Mouse (Mus musculus) intestine, postnatal 0 days (tissue): ENCODE data around the gene Dnah1. TPM values are rescaled to one million over a fixed set of nuclear protein-coding genes. Genes with fewer than 3 reads are reported as not detected.

Experiments used
- ATAC-seq: fragments of 200-750 bp; cut with Nextera tagmentation; 2 replicates; pipeline ENCODE4 v1.8.0; 2017; ENCODE audit warnings: mild to moderate bottlenecking, moderate TSS enrichment, moderate library complexity
- H3K27ac ChIP-seq: fragments of 300-500 bp; sonication (generic); 2 replicates; pipeline ENCODE4 v1.5.1; 2014; ENCODE audit warnings: mild to moderate bottlenecking, low read depth, low read length, moderate library complexity
- H3K27me3 ChIP-seq: fragments of 300-500 bp; sonication (generic); replicated peaks from 2 replicates; pipeline ENCODE4 v1.6.1; 2014; ENCODE audit warnings: low read length, mixed read lengths; ENCODE audit not compliant: control insufficient read depth, insufficient read depth
- H3K36me3 ChIP-seq: fragments of 300-500 bp; sonication (generic); 2 replicates; pipeline ENCODE4 v1.6.1; 2014; ENCODE audit warnings: mild to moderate bottlenecking, moderate library complexity; ENCODE audit not compliant: control insufficient read depth, insufficient read depth
- H3K4me1 ChIP-seq: fragments of 300-500 bp; sonication (generic); replicated peaks from 2 replicates; pipeline ENCODE4 v1.6.1; 2014; ENCODE audit warnings: antibody characterized with exemption, low read length, mixed read lengths; ENCODE audit not compliant: control insufficient read depth, insufficient read depth
- H3K4me2 ChIP-seq: fragments of 300-500 bp; sonication (generic); replicated peaks from 2 replicates; pipeline ENCODE4 v1.6.1; 2014; ENCODE audit warnings: low read depth, mild to moderate bottlenecking, moderate library complexity
- H3K4me3 ChIP-seq: fragments of 300-500 bp; sonication (generic); 2 replicates; pipeline ENCODE4 v1.5.1; 2014; ENCODE audit warnings: low read depth, low read length
- H3K9ac ChIP-seq: fragments of 300-500 bp; sonication (generic); 2 replicates; pipeline ENCODE4 v1.6.1; 2014; ENCODE audit warnings: mild to moderate bottlenecking, low read depth, low read length
- H3K9me3 ChIP-seq: fragments of 300-500 bp; sonication (generic); 2 replicates; pipeline ENCODE4 v1.6.1; 2016; ENCODE audit warnings: mixed run types; ENCODE audit not compliant: control insufficient read depth
- CTCF ChIP-seq: sonication (generic); IDR thresholded peaks from 2 replicates; pipeline ENCODE4 v1.5.1; 2016; ENCODE audit warnings: low read depth, mild to moderate bottlenecking, control low read depth, antibody characterized with exemption, moderate library complexity
- WGBS: fragments of 180-500 bp; shearing (Covaris S2); extraction: QIAGEN DNeasy Blood & Tissue Kit; methylation state at CpG from one replicate; pipeline ENCODE4 v1.1.7; 2014; 5-methylcytosine and 5-hydroxymethylcytosine counted together
- polyA plus RNA-seq: library from polyadenylated mRNA; unstranded; fragments of >200 nt; fragmentation: Nextera tagmentation; extraction: Ambion mirVana; gene quantifications from 2 replicates; pipeline ENCODE4 v1.2.1, GENCODE M21; 2015

The Dnah1 gene
- polyA plus RNA-seq, 1 experiment from 2014 or later = 0.57 TPM

DNA sequence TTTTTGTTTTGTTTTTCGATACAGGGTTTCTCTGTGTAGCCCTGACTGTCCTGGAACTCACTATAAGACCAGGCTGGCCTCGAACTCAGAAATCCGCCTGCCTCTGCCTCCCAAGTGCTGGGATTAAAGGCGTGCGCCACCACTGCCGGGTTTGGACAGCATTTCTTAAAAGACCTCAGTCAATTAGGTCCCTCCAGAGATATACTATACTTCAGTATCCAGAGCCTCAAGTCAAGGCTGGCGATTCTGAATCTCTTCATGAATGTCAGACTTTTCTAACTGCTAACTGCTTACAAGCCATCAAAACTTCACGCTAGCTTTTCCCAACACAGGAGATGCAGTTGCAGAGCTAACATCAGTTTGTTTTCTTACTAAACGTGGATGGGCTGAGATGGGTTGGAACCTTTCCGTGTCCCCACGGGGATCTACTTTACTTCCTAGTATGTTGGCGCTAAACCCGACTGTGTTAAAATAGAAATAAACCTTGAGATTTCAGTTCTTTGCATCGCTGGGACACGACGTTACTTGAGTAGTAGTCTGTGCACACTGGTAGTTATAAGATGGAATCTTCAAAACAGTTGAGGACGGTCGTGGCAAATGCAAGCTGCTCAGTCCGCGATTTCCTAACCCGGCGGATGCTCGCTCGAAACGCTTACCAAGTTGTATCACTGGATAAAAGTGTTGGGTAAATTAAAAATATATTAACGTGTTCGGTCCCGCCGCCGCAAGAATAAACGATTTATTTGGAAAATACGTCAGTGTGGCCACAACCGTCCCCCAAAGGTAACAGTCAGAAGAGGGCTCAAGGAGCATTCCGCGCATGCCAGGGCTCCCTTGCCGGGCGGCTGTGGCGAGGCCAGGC lies 73.2 kb downstream of the Dnah1 start:
- Histone ChIP-seq H3K27me3 (no peaks in the 10 kb centered on the region), H3K9ac (peak overlapping the region; percentile 85), H3K9me3 (no peaks in the 10 kb centered on the region), H3K4me2 (peak overlapping the region; percentile 81), H3K4me3 (peak overlapping the region; percentile 71), H3K27ac (peak overlapping the region; percentile 85), H3K4me1 (no peaks in the 10 kb centered on the region), H3K36me3 (peaks cover 24% of the 10 kb centered on the region)
- WGBS = 16% methylated on average over 38 of the region's 38 CpGs
- 0 out of 2 replicates have a peak, but pooled peaks have one; percentile 3 for ATAC-seq
- no peak for TF ChIP-seq CTCF

DNA sequence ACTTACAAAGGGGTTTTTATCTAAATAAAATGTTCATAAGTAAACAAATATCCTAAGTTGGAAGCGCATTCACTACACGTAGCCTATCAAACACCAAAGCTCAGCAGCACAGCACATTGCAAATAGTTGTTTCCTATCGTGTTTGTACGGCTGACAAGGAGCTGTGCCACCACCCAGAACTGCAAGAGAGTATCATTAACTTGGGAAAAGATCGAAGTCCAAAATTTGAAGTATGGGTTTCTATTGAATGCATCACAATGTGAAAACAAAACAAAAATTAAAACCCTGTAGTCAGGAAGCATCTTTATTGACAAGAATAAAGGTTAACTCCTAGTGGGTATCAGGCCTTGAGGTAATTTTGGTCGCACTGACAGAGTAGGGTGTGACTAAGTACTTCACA lies 75.3 kb downstream of the Dnah1 start:
- WGBS = 65% methylated on average over 6 of the region's 6 CpGs
- Histone ChIP-seq H3K4me2 (no peak overlapping the region), H3K9me3 (no peaks in the 10 kb centered on the region), H3K9ac (no peak overlapping the region), H3K27me3 (no peaks in the 10 kb centered on the region), H3K27ac (no peak overlapping the region), H3K36me3 (peaks cover 3% of the 10 kb centered on the region; the same call in 1 of the 2 replicates), H3K4me1 (no peaks in the 10 kb centered on the region), H3K4me3 (no peak overlapping the region)
- TF ChIP-seq CTCF = no peak
- no peak for ATAC-seq

DNA sequence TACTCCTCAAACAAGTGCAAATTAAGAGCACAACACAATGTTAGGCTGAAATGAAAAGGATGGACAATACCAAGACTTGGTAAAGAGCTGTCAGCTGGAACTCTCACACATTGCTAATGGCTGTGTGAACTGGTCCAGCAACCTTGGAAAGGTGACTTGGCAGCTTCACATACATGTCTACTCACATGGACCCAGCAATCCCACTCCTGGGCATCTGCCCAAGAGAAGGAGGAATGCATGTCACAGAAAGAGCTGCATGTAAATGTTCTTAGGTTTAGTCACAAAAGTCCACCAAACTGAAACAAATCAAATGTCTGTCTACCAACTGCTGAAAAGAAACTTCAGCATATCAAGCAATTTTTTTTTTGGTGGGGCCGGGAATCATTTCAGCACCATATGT lies 77.8 kb downstream of the Dnah1 start:
- 87% methylated on average over 1 of the region's 1 CpGs for WGBS
- H3K4me2 ChIP-seq = no peak overlapping the region
- no peak for ATAC-seq

DNA sequence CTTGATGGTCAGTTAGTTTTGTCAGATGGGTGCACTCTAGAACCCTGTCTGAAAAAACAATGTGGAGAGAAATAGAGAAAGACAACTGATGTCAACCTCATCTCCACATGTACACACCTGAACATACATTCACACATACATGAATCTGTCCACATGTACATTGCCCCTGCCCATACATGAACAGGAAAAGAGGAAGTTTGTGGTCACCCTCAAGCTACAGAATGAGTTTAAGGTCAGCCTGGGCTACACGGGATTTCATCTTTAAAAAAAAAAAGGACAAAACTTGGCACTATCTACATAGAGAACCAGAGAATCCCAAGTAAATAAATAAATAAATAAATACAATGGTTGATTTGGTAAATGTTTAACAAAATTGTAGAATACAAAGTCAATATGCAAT lies 78.9 kb downstream of the Dnah1 start:
- Histone ChIP-seq H3K4me1 (no peaks in the 10 kb centered on the region), H3K36me3 (no peaks in the 10 kb centered on the region; the same call in 1 of the 2 replicates), H3K27ac (no peak overlapping the region), H3K9ac (no peak overlapping the region), H3K9me3 (no peaks in the 10 kb centered on the region), H3K4me2 (no peak overlapping the region), H3K4me3 (no peak overlapping the region), H3K27me3 (no peaks in the 10 kb centered on the region)
- TF ChIP-seq CTCF = no peak
- no peak for ATAC-seq
- 92% methylated on average over 1 of the region's 1 CpGs for WGBS

More for the DNA sequence above, 77.8 kb downstream of the Dnah1 start:
- Histone ChIP-seq H3K9ac (no peak overlapping the region), H3K36me3 (no peaks in the 10 kb centered on the region; the same call in 1 of the 2 replicates), H3K9me3 (no peaks in the 10 kb centered on the region), H3K27ac (no peak overlapping the region), H3K27me3 (no peaks in the 10 kb centered on the region), H3K4me3 (no peak overlapping the region), H3K4me1 (no peaks in the 10 kb centered on the region)
- TF ChIP-seq CTCF = no peak

DNA sequence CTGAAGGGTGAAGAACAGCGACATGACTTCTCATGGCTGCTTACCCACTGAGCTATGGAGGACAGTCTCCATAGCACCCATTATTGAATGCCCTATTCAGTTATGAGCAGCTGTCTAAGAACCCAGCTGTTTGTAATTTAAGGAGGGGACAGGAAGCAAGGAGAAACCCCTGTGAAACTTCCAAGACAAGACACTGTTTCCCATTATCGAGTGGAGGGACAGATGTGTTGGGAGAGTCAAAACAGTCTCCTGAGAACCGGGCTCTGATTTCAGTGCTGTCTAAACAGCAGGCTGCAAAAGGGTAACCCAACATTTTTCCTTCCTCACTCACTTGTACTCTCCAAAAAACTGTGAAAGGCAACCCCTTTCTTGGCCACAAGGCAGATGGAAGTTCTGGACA lies 83.2 kb downstream of the Dnah1 start:
- Histone ChIP-seq H3K4me3 (no peak overlapping the region), H3K27me3 (no peaks in the 10 kb centered on the region), H3K4me2 (no peak overlapping the region), H3K36me3 (peaks cover 9% of the 10 kb centered on the region; the same call in 1 of the 2 replicates), H3K4me1 (no peaks in the 10 kb centered on the region), H3K9ac (no peak overlapping the region), H3K9me3 (no peaks in the 10 kb centered on the region), H3K27ac (no peak overlapping the region)
- TF ChIP-seq CTCF = no peak
- WGBS = 75% methylated on average over 3 of the region's 3 CpGs
- no peak for ATAC-seq

DNA sequence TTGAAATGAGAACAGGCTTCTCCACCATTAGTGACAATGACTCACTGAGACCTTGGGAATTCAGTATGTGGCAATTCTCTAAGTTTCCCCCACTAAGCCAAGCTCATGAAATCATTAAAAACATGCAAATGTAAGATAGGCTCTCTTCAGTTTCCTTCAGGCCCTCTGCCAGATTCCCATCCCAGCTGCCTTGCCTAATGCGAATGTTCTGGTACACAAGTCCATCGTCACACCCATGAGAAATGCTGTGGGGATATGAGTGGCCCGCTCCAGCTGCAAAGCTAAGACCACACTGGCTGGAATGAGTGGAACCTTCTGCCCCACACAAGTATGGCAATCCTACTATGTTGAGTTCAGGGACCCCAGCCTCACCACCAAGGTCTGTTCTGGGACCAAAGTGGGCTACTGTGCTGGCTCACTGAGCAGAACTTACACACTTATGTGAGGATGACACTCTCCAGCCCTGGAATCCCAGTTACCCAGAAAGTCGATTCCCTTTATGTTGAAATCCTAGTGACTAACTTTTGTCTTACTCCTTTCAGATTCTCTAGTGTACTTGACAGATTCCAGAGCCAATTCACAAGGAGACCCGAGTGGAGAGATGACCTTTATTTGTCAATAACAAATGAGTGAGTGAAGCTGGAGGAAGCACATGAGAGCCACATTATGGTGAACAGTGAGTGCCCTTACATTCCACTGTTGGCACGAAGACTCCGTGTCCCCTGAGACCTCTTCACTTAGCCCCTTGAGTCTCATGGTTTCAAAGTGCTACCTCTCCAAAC lies 86.4 kb downstream of the Dnah1 start:
- H3K4me1 ChIP-seq = no peaks in the 10 kb centered on the region
- no peak overlapping the region for H3K4me2 ChIP-seq
- no peak for ATAC-seq
- no peaks in the 10 kb centered on the region for H3K27me3 ChIP-seq
- no peaks in the 10 kb centered on the region for H3K9me3 ChIP-seq
- WGBS = 81% methylated on average over 7 of the region's 7 CpGs
- no peak overlapping the region for H3K27ac ChIP-seq
- TF ChIP-seq CTCF = no peak
- H3K4me3 ChIP-seq = no peak overlapping the region
- H3K36me3 ChIP-seq = peaks cover 9% of the 10 kb centered on the region; the same call in 1 of the 2 replicates
- H3K9ac ChIP-seq = no peak overlapping the region
